Mouse (Mus musculus): ENCODE measurements around the gene Slc25a33. TPM values are rescaled to one million over a fixed set of nuclear protein-coding genes. Genes with fewer than 3 reads are reported as not detected.

The Slc25a33 gene
- polyA plus RNA-seq (2012) = 5.8 and 7.8 TPM in 2 replicates

GRCm38 (mm10) chr4:149774094-149774470, at the start of gene Slc25a33:
TSS of gene Slc25a33 (minus strand) at chr4:149774277.

GRCm38 (mm10) chr4:149737383-149738324, 36.4 kb downstream of the Slc25a33 start, which contains the start of gene Tmem201:
TSS of gene Tmem201 (minus strand) at chr4:149738044.

GRCm38 (mm10) chr4:149702210-149702979, 71.7 kb downstream of the Slc25a33 start, which contains the start of gene Pik3cd:
TSS of gene Pik3cd (minus strand) at chr4:149702571.

Other genes starting within 250 kb of the Slc25a33 start
- 14.2 and 22.6 TPM in 2 replicates for gene Clstn1, start 187.8 kb downstream of the Slc25a33 start, polyA plus RNA-seq (2012)
- 70.3 and 84.3 TPM in 2 replicates for gene Pik3cd, start 71.7 kb downstream of the Slc25a33 start, polyA plus RNA-seq (2012)
- 71.1 and 84.6 TPM in 2 replicates for gene Tmem201, start 36.2 kb downstream of the Slc25a33 start, polyA plus RNA-seq (2012)
- 0.22 and 1.0 TPM in 2 replicates for gene Spsb1, start 180.8 kb upstream of the Slc25a33 start, polyA plus RNA-seq (2012)
- gene H6pd, start 234.7 kb upstream of the Slc25a33 start, polyA plus RNA-seq (2012) = 13.3 and 18.8 TPM in 2 replicates

Measured in megakaryocyte-erythroid progenitor cell, adult 5 weeks (primary cell).